Mouse (Mus musculus) G1E (cell line): ENCODE data around the gene Nfkbil1. TPM values are rescaled to one million over a fixed set of nuclear protein-coding genes. Genes with fewer than 3 reads are reported as not detected.
A peak's percentile ranks its signal among the peaks of the same experiment; 100 is the strongest.

ENCODE experiments used
- ATAC-seq: 2 replicates; pipeline ENCODE4 v1.8.0; 2016; ENCODE audit warnings: mild to moderate bottlenecking; ENCODE audit not compliant: insufficient number of reproducible peaks, poor library complexity, low FRiP score, severe bottlenecking; ENCODE audit errors: extremely low read depth
- DNase-seq: peaks from one replicate; pipeline ENCODE4 v3.0.0; 2012; ENCODE audit warnings: low spot score
- H3K27me3 ChIP-seq: 2 replicates; pipeline ENCODE4 v1.6.1; 2012; ENCODE audit warnings: mild to moderate bottlenecking, low read length, inconsistent platforms; ENCODE audit not compliant: insufficient read depth
- H3K36me3 ChIP-seq: replicated peaks from 2 replicates; pipeline ENCODE3; 2012; ENCODE audit warnings: mild to moderate bottlenecking, inconsistent platforms
- H3K4me1 ChIP-seq: 2 replicates; pipeline ENCODE4 v1.6.1; 2012; ENCODE audit warnings: low read depth, low read length, inconsistent platforms, mixed read lengths; ENCODE audit not compliant: insufficient read depth
- H3K4me3 ChIP-seq: 2 replicates; pipeline ENCODE4 v1.5.1; 2012; ENCODE audit warnings: low read depth, mild to moderate bottlenecking, inconsistent platforms, low read length, moderate library complexity, mixed read lengths
- H3K9me3 ChIP-seq: replicated peaks from 2 replicates; pipeline ENCODE4 v1.6.1; 2012; ENCODE audit warnings: inconsistent platforms
- CTCF ChIP-seq: IDR thresholded peaks from 2 replicates; pipeline ENCODE4 v1.5.1; 2012; ENCODE audit warnings: low read depth, low read length, inconsistent platforms, mixed read lengths
- GATA1 ChIP-seq: IDR thresholded peaks from 2 replicates; pipeline ENCODE4 v1.6.1; 2012; ENCODE audit warnings: borderline replicate concordance, low read length, inconsistent platforms, mixed read lengths
- GATA2 ChIP-seq: IDR thresholded peaks from 2 replicates; pipeline ENCODE4 v1.6.1; 2012; ENCODE audit warnings: low read depth, low read length, inconsistent platforms, borderline replicate concordance
- POLR2AphosphoS5 ChIP-seq: IDR thresholded peaks from 2 replicates; pipeline ENCODE4 v1.6.1; 2012; ENCODE audit warnings: low read depth, low read length, inconsistent platforms; ENCODE audit not compliant: insufficient replicate concordance
- TAL1 ChIP-seq: conservative IDR thresholded peaks from 2 replicates; pipeline ENCODE4 v1.6.1; 2012; ENCODE audit warnings: low read depth, low read length, inconsistent platforms, mixed read lengths
- polyA plus RNA-seq: library from polyadenylated mRNA; stranded (reverse); fragments of >175 nt; gene quantifications from 2 replicates; pipeline ENCODE4 v1.2.3, GENCODE M21; 2012
- total RNA-seq, 2 experiments: library from RNA; stranded (forward) in 1 of 2; stranded (reverse) in 1 of 2; fragments of 200-1000 nt in 1 of 2; fragments of >200 nt in 1 of 2; fragmentation: Nextera tagmentation in 1 of 2; gene quantifications; 2 replicates each; pipeline ENCODE4 v1.2.3; 2014 to 2017

Gene Nfkbil1
- total and polyA plus RNA-seq, 3 experiments = 8.6 to 37.3 (median 14.1) TPM

DNA sequence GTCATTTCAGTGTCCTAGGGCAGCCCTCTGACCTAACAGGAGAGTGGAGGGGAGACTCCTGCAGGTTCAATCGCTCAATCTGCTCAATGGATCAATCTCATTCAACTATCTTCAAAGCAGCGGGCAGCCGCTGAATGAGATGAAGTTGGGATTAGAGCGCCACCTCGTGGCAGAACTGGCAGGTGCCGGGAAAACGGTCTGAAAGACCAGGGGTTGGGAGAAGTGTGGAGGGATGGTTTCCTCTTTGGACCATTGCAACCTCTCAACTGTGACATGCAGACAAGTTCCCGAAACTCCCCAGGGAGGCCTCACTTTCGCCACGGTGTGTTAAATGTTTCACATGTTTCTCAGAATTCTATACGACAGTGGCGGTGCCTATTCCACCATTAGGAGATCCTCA is 3.5 kb downstream of the Nfkbil1 start:
- no peaks in the 10 kb centered on the region for H3K9me3 ChIP-seq
- H3K27me3 ChIP-seq = no peaks in the 10 kb centered on the region
- ATAC-seq (no peak), DNase-seq (peak; percentile 65)
- peaks cover 58% of the 10 kb centered on the region for H3K4me1 ChIP-seq
- no peak for TF ChIP-seq GATA2
- peak; percentile 92 for TF ChIP-seq CTCF
- H3K36me3 ChIP-seq = peaks cover 76% of the 10 kb centered on the region
- H3K4me3 ChIP-seq = peak overlapping the region; percentile 31; the same call in 1 of the 2 replicates

DNA sequence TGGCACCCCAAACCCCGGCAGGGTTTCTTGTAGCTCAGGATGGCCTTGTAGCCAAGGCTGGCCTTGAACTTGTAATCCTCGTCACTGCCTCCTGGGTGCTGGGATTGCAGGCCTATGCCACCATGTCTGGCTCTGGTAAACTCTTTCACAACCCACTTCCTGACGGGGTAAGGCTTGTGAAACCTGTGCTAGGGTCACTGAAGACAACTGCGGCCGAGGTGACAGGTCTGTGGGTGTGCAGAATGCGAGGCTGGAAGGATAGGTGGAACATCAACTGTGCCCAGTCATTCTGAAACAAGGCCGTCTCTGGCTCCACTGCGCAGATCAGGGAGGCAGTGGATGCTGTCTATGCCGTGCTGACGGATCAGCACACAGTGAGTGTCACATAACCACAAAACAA is 4.6 kb downstream of the Nfkbil1 start:
- no peak for DNase-seq
- TF ChIP-seq POLR2AphosphoS5 (no peak), CTCF (no peak)
- peaks cover 84% of the 10 kb centered on the region for H3K36me3 ChIP-seq
- H3K27me3 ChIP-seq = no peaks in the 10 kb centered on the region
- peaks cover 49% of the 10 kb centered on the region for H3K4me1 ChIP-seq
- H3K9me3 ChIP-seq = no peaks in the 10 kb centered on the region
- ATAC-seq = no peak
- no peak overlapping the region for H3K4me3 ChIP-seq

DNA sequence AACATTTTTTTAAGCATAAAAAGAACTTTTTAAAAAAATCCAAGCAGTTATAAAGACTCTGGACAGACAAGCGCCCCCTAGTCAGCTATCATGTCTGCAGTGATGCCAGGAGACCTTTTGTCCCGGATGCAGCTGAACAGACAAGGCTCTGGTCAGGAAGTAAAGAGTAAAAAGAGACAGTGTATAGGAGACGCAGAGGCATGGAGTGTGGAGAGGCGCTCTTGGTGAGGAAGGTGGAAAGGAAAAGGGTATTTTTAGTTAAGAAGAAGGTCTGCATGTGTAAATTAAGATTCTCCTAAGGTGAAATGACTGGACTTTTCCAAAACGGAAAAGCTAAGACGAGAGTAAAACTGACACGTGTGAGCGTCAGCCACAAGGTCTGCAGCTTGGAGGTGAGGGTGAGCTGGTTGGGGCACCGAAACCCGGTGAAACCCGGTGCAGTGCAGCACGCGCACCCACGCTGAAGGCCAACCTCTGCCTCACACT is 9.0 kb downstream of the Nfkbil1 start:
- Histone ChIP-seq H3K4me1 (peaks cover 28% of the 10 kb centered on the region), H3K27me3 (no peaks in the 10 kb centered on the region), H3K36me3 (peaks cover 95% of the 10 kb centered on the region), H3K9me3 (no peaks in the 10 kb centered on the region), H3K4me3 (no peak overlapping the region)
- TF ChIP-seq POLR2AphosphoS5 (no peak), TAL1 (no peak), CTCF (no peak), GATA2 (no peak), GATA1 (no peak)
- ATAC-seq = no peak
- DNase-seq = no peak

DNA sequence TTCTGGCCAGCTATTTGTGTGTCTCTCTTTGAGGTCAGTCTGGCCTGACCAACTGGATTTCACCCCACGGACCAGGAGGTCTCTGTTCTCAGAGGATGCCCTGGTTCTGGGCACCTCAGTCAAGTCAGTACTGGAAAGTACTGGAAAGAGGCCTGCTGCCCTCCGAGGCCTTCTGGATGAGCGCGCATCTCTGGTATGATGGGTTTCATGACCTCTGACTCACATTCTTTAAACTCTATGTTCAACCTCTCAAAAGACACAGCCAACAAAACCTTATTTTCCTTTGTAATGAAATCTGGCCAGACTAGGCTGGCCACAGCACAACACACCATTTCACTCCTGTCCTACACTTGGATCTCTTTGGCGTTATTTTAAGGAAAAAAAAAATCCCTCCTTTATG is 10.1 kb downstream of the Nfkbil1 start:
- Histone ChIP-seq H3K4me1 (peaks cover 27% of the 10 kb centered on the region), H3K36me3 (peaks cover 93% of the 10 kb centered on the region)

DNA sequence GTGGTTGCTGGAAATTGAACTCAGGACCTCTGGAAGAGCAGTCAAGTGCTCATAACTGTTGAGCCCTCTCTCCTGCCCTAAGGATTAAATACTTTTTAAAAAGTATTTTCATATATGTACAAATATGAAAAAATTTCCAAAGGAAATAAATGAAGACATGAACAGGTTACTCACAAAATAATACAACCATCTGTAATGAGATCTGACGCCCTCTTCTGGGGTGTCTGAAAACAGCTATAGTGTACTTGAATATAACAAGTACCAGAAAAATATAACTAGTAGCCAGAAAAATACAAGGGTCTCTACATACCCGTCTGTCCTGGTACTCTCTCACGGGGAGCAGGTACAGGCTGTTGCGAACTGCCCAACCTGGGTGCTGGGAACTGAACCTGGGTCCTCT is 11.0 kb downstream of the Nfkbil1 start:
- TF ChIP-seq GATA2 (no peak), TAL1 (no peak), CTCF (no peak), POLR2AphosphoS5 (no peak), GATA1 (no peak)
- no peaks in the 10 kb centered on the region for H3K27me3 ChIP-seq
- H3K36me3 ChIP-seq = peaks cover 94% of the 10 kb centered on the region
- no peaks in the 10 kb centered on the region for H3K9me3 ChIP-seq
- DNase-seq = no peak
- H3K4me3 ChIP-seq = no peak overlapping the region
- ATAC-seq = no peak
- peaks cover 35% of the 10 kb centered on the region for H3K4me1 ChIP-seq

More for the DNA sequence above, 10.1 kb downstream of the Nfkbil1 start:
- TF ChIP-seq TAL1 = no peak
- TF ChIP-seq CTCF = no peak
- TF ChIP-seq GATA1 = no peak
- no peak for TF ChIP-seq GATA2
- no peak for TF ChIP-seq POLR2AphosphoS5
- Histone ChIP-seq H3K9me3 (no peaks in the 10 kb centered on the region), H3K4me3 (no peak overlapping the region), H3K27me3 (no peaks in the 10 kb centered on the region)
- ATAC-seq = no peak
- DNase-seq = no peak

DNA sequence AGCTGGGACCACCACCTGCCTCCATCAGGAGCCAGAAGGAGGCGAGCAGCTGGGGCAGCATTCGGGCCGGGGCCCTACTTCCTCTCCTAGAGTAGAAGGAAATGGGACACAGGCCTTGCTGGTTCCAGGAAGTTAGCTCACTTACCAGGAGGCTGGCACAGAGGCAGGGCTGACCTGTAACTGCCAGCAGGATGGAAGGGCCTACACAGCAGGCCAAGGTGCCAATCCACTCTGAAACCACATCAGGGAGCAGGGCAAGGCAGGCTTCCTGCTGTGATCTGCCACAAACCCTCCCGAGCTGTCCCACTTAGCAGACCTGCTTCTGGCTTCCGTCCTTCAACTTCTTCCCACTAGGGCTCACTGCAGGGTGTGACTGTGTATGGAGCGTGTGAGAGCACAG is 13.3 kb downstream of the Nfkbil1 start:
- Histone ChIP-seq H3K4me3 (no peak overlapping the region), H3K27me3 (no peaks in the 10 kb centered on the region), H3K4me1 (peaks cover 38% of the 10 kb centered on the region), H3K36me3 (peaks cover 88% of the 10 kb centered on the region), H3K9me3 (no peaks in the 10 kb centered on the region)
- DNase-seq (no peak), ATAC-seq (no peak)
- no peak for TF ChIP-seq GATA1
- no peak for TF ChIP-seq GATA2
- peak; percentile 51; the same call in 1 of the 2 replicates for TF ChIP-seq POLR2AphosphoS5

DNA sequence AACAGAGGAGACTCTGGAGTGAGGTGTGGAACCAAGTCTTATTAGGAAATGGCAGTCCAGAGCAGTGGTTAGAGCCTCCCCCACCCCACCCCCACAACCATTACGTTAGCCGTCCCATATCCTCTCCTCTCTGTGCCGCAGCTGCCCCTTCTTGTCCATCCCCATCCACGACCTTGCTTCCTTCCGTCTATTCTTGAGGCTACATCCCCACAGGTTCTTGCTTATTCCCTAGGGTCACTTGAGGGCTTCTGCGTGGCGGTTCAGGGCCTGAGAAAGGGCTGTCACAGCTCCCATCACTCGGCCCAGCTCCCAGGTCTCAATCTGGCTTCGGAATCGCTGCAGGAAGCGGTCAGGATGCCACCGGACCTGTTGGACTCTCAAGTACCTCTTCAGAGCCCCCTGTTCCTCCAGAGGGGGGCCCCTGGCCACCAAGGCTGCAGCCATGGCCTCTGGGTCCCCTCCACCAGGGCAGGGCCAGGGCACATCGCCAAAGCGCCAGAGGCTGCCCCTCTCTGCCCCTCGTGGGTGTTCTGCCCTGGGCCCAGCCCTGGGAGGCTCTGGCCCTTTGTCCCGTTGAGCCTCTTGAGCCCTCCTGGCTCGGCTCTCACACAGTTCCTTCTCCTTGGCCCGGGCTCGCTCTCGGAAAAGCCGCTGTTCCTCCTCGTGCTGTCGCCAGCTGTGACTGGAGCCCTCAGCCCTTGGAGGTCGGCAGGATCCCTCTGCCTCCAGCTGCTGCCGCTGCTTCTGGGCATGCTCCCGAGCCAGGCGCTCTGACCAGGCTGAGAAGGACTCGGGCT is 15.2 kb downstream of the Nfkbil1 start, which contains the start of gene Gm16181:
Gene Gm16181, plus strand, starts transcription at position 679 of the 797 bp plus-strand sequence.
- H3K36me3 ChIP-seq = peaks cover 69% of the 10 kb centered on the region
- peaks cover 2% of the 10 kb centered on the region; the same call in 1 of the 2 replicates for H3K27me3 ChIP-seq
- ATAC-seq = no peak
- H3K9me3 ChIP-seq = no peaks in the 10 kb centered on the region
- TF ChIP-seq GATA2 (no peak), GATA1 (no peak), TAL1 (no peak), CTCF (no peak), POLR2AphosphoS5 (no peak)
- no peak within 1 kb of the TSS for H3K4me3 ChIP-seq
- DNase-seq = no peak
- peaks cover 32% of the 10 kb centered on the region for H3K4me1 ChIP-seq
